In the genomic region with DNA sequence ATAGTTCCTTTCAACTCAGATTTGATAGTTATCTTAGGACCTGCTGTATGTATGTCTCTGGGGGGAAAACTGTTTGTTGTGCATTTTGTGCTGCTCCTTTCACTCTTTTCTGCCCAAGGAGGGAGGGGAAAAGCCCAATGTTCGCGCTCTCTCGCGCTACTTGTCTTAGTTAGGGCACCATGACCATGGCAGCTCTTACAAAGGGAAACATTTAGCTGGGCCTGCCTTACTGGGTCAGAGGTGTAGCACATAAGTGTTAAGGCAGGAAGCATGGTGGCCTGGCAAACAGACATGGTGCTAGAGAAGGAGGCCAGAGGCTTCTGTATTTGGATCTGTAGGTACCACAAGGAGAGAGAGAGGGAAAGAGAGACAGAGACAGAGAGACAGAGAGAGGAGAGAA, we compare ENCODE assay signal across 8 mouse cellular contexts. TPM values are rescaled to one million over a fixed set of nuclear protein-coding genes. Genes with fewer than 3 reads are reported as not detected.
DNase-seq lines count a peak whose midpoint lies in the region; ATAC-seq lines count a peak whose summit lies in the region.

No protein-coding gene starts in this region.

- H3K27ac ChIP-seq in heart, embryonic 14.5 days (replicated peaks in 1 of 2; ENCODE audit: control insufficient read depth in 1 of 2, insufficient read depth in 1 of 2, low read depth in 2 of 2, low read length in 2 of 2), result no peak overlapping the region
- no peak overlapping the region for H3K27ac ChIP-seq in hindbrain, embryonic 12.5 days
- no peak overlapping the region for H3K27ac ChIP-seq in midbrain, embryonic 13.5 days

- peak overlapping the region; percentile 2 to 7; a peak in 2 of 4 replicates for H3K4me3 ChIP-seq in heart, embryonic 14.5 days (ENCODE audit: control insufficient read depth in 1 of 2, insufficient read depth in 1 of 2, low read depth in 1 of 2, low read length in 2 of 2)
- peak overlapping the region; percentile 18 for H3K4me3 ChIP-seq in hindbrain, embryonic 12.5 days
- H3K4me3 ChIP-seq in midbrain, embryonic 13.5 days (replicated peaks), result peak overlapping the region; percentile 81

- H3K27me3 ChIP-seq in heart, embryonic 14.5 days (ENCODE audit: control insufficient read depth, insufficient read depth, low read length), result no peaks in the 10 kb centered on the region
- no peaks in the 10 kb centered on the region for H3K27me3 ChIP-seq in hindbrain, embryonic 12.5 days
- H3K27me3 ChIP-seq in midbrain, embryonic 13.5 days, result no peaks in the 10 kb centered on the region

- intact Hi-C loops in heart, postnatal 10 days (cut with DNase I), result loop anchor here (5.0 kb wide), 2 partner anchors 74 to 436 kb away; no protein-coding TSS in a partner anchor
- intact Hi-C loops in left cerebral cortex, postnatal 25 days (cut with DNase I), result loop anchor here (5.0 to 10.0 kb wide), 2 partner anchors 79 to 176 kb away; a partner anchor contains a TSS

- ATAC-seq in heart, embryonic 14.5 days (ENCODE audit: insufficient number of reproducible peaks, insufficient read depth, low FRiP score, low read depth), result no peak
- no peak for ATAC-seq in hindbrain, embryonic 12.5 days (ENCODE audit: low FRiP score)
- no peak for ATAC-seq in midbrain, embryonic 13.5 days
- ATAC-seq in activated CD4-positive, CD25-positive, alpha-beta regulatory T cell, adult 4 months, result no peak
- no peak for ATAC-seq in inflammation-experienced regulatory T-cells, adult 6 months

- H3K9me3 ChIP-seq in heart, embryonic 14.5 days (ENCODE audit: control insufficient read depth, low read length), result no peaks in the 10 kb centered on the region
- H3K9me3 ChIP-seq in hindbrain, embryonic 12.5 days (replicated peaks), result no peaks in the 10 kb centered on the region
- no peaks in the 10 kb centered on the region for H3K9me3 ChIP-seq in midbrain, embryonic 13.5 days

- peaks cover 4 to 30% of the 10 kb centered on the region in 2 experiments for H3K4me1 ChIP-seq in heart, embryonic 14.5 days (ENCODE audit: control insufficient read depth in 2 of 2, insufficient read depth in 2 of 2, low read length in 2 of 2)
- peaks cover 31% of the 10 kb centered on the region for H3K4me1 ChIP-seq in hindbrain, embryonic 12.5 days
- peaks cover 37% of the 10 kb centered on the region for H3K4me1 ChIP-seq in midbrain, embryonic 13.5 days (replicated peaks)

- WGBS in heart, embryonic 14.5 days, result 70% methylated on average over 4 of the region's 4 CpGs
- WGBS in hindbrain, embryonic 12.5 days, result 67% methylated on average over 4 of the region's 4 CpGs
- WGBS in midbrain, embryonic 13.5 days, result 63% methylated on average over 4 of the region's 4 CpGs

- no peak overlapping the region for H3K9ac ChIP-seq in heart, embryonic 14.5 days (ENCODE audit: low read length)
- H3K9ac ChIP-seq in hindbrain, embryonic 12.5 days, result peak overlapping the region; percentile 13; the same call in 1 of the 2 replicates
- H3K9ac ChIP-seq in midbrain, embryonic 13.5 days (replicated peaks), result peak overlapping the region; percentile 51

- H3K4me2 ChIP-seq in heart, embryonic 14.5 days (ENCODE audit: low read length), result peak overlapping the region; percentile 78
- peak overlapping the region; percentile 92 for H3K4me2 ChIP-seq in hindbrain, embryonic 12.5 days (replicated peaks)
- peak overlapping the region; percentile 54 for H3K4me2 ChIP-seq in midbrain, embryonic 13.5 days (replicated peaks)

- no peaks in the 10 kb centered on the region for H3K36me3 ChIP-seq in heart, embryonic 14.5 days (ENCODE audit: control insufficient read depth, insufficient read depth, low read length)
- H3K36me3 ChIP-seq in hindbrain, embryonic 12.5 days, result 0 out of 2 replicates have a peak, but pooled peaks cover under 1% of the 10 kb centered on the region
- H3K36me3 ChIP-seq in midbrain, embryonic 13.5 days, result peaks cover 1% of the 10 kb centered on the region; the same call in 1 of the 2 replicates

- no peak for DNase-seq in heart, postnatal 10 days
- peak; percentile 49 for DNase-seq in adipocyte (ENCODE audit: low spot score)
- DNase-seq in left cerebral cortex, postnatal 25 days (ENCODE audit: low spot score in 2 of 2), result no peak

RNA-seq across cellular contexts. Expression of a gene that starts 4.7 kb away (rescaled TPM):
- polyA plus RNA-seq in heart, embryonic 14.5 days (2014; fragmentation: Nextera tagmentation; extraction: Ambion mirVana), result 4.2 and 5.3 TPM in 2 replicates
- 10 to 100 TPM; 37.8 to 39.1 TPM for total RNA-seq in heart, postnatal 10 days (2021)
- polyA plus RNA-seq in hindbrain, embryonic 12.5 days (2016; fragmentation: Nextera tagmentation; extraction: Ambion mirVana), result 9.6 and 11.7 TPM in 2 replicates
- 5.5 and 7.2 TPM in 2 replicates for polyA plus RNA-seq in midbrain, embryonic 13.5 days (2015; fragmentation: Nextera tagmentation; extraction: Ambion mirVana)
- polyA plus RNA-seq in activated CD4-positive, CD25-positive, alpha-beta regulatory T cell, adult 4 months (2017; shearing (Covaris generic)), result 10 to 100 TPM; 11.6 to 12.2 TPM
- total RNA-seq in left cerebral cortex, postnatal 25 days (2021), result 10 to 100 TPM; 58.8 to 61.2 TPM
- 10 to 100 TPM; 10.5 to 12.3 (median 11.7) TPM for polyA plus RNA-seq in inflammation-experienced regulatory T-cells, adult 6 months (2017; shearing (Covaris generic))

RNA-seq across cellular contexts. Expression of a gene that starts 43.9 kb away (rescaled TPM):
- polyA plus RNA-seq in heart, embryonic 14.5 days (2014; fragmentation: Nextera tagmentation; extraction: Ambion mirVana), result 25.7 and 30.4 TPM in 2 replicates
- 10 to 100 TPM; 77.6 to 89.0 TPM for total RNA-seq in heart, postnatal 10 days (2021)
- polyA plus RNA-seq in hindbrain, embryonic 12.5 days (2016; fragmentation: Nextera tagmentation; extraction: Ambion mirVana), result 19.2 and 21.5 TPM in 2 replicates
- polyA plus RNA-seq in midbrain, embryonic 13.5 days (2015; fragmentation: Nextera tagmentation; extraction: Ambion mirVana), result 23.0 TPM in 2 replicates
- 1 to 10 TPM; 5.6 to 7.8 TPM for polyA plus RNA-seq in activated CD4-positive, CD25-positive, alpha-beta regulatory T cell, adult 4 months (2017; shearing (Covaris generic))
- 10 to 100 TPM; 37.6 to 39.0 TPM for total RNA-seq in left cerebral cortex, postnatal 25 days (2021)
- polyA plus RNA-seq in inflammation-experienced regulatory T-cells, adult 6 months (2017; shearing (Covaris generic)), result 1 to 10 TPM; 5.1 to 8.3 (median 8.1) TPM

Comparison
In these comparisons a context has a peak if more than half of its experiments do, and no peak if none do; other contexts are left out.
1. H3K4me3 ChIP-seq: peak in every context shown above with its lines; median percentile 81 in midbrain, embryonic 13.5 days; 18 in hindbrain, embryonic 12.5 days; 4 in heart, embryonic 14.5 days.